Mouse (Mus musculus) forebrain, postnatal 0 days (tissue): ENCODE results near the gene Vpreb3. TPM values are rescaled to one million over a fixed set of nuclear protein-coding genes. Genes with fewer than 3 reads are reported as not detected.

Experiments used
- ATAC-seq: fragments of 200-750 bp; cut with Nextera tagmentation; 2 replicates; pipeline ENCODE4 v1.8.0; 2017; ENCODE audit warnings: mild to moderate bottlenecking, moderate library complexity
- DNase-seq: peaks from one replicate; pipeline ENCODE4 v3.0.0-alpha.2; 2015
- H3K27ac ChIP-seq: fragments of 300-500 bp; sonication (generic); 2 replicates; pipeline ENCODE4 v1.5.1; 2014; ENCODE audit warnings: low read depth, mild to moderate bottlenecking, antibody characterized with exemption, low read length, moderate library complexity, mixed read lengths
- H3K27me3 ChIP-seq: fragments of 300-500 bp; sonication (generic); 2 replicates; pipeline ENCODE4 v1.6.1; 2014; ENCODE audit warnings: mild to moderate bottlenecking, low read length, mixed read lengths; ENCODE audit not compliant: insufficient read depth
- H3K36me3 ChIP-seq: fragments of 300-500 bp; sonication (generic); 2 replicates; pipeline ENCODE4 v1.6.1; 2014; ENCODE audit warnings: mild to moderate bottlenecking, moderate library complexity; ENCODE audit not compliant: insufficient read depth
- H3K4me1 ChIP-seq: fragments of 300-500 bp; sonication (generic); 2 replicates; pipeline ENCODE4 v1.6.1; 2014; ENCODE audit warnings: antibody characterized with exemption; ENCODE audit not compliant: insufficient read depth
- H3K4me2 ChIP-seq: fragments of 300-500 bp; sonication (generic); 2 replicates; pipeline ENCODE4 v1.6.1; 2014; ENCODE audit warnings: low read depth, mild to moderate bottlenecking, moderate library complexity
- H3K4me3 ChIP-seq: fragments of 300-500 bp; sonication (generic); 2 replicates; pipeline ENCODE4 v1.5.1; 2014; ENCODE audit warnings: low read depth, low read length, mixed read lengths
- H3K9ac ChIP-seq: fragments of 300-500 bp; sonication (generic); 2 replicates; pipeline ENCODE4 v1.6.1; 2014; ENCODE audit warnings: mild to moderate bottlenecking
- H3K9me3 ChIP-seq: fragments of 300-500 bp; sonication (generic); 2 replicates; pipeline ENCODE4 v1.6.1; 2016; ENCODE audit warnings: low read length
- CTCF ChIP-seq: sonication (generic); IDR thresholded peaks from 2 replicates; pipeline ENCODE4 v1.5.1; 2016; ENCODE audit warnings: antibody characterized with exemption, control low read depth, low read depth
- WGBS: fragments of 180-500 bp; shearing (Covaris S2); extraction: QIAGEN DNeasy Blood & Tissue Kit; methylation state at CpG from one replicate; pipeline ENCODE4 v1.1.7; 2014; 5-methylcytosine and 5-hydroxymethylcytosine counted together
- polyA plus RNA-seq: library from polyadenylated mRNA; unstranded; fragments of >200 nt; fragmentation: Nextera tagmentation; extraction: Ambion mirVana; gene quantifications from 2 replicates; pipeline ENCODE4 v1.2.1, GENCODE M21; 2015
- total RNA-seq: library from RNA; depleted of rRNA; stranded (reverse); fragments of >200 nt; gene quantifications from 2 replicates; pipeline ENCODE4 v1.2.3, GENCODE M21; 2014

Vpreb3 gene
- total and polyA plus RNA-seq, 2 experiments from 2014 or later: 1.4 TPM; not detected in 1

DNA sequence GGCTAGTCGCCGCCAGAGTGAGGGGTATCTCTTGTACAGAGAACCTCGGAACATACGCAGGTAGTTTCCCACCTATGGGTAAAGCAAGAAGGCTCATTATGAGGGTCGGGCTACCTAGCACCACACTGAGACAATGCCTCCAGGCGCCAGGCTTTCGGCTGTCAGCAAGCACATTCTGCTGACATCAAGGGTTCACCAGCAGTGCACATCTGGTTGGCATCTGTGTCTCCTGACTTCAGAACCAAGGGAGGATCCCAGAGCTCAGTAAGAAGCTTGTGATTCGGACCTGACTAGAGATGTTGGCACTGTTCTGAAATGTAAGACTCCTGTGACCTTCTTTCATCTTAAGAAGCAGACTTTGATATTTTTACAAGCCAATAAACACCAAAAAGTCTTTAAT, 26.0 kb upstream of the Vpreb3 start:
- Histone ChIP-seq H3K9ac (no peak overlapping the region), H3K27ac (no peak overlapping the region), H3K4me2 (no peak overlapping the region), H3K4me3 (no peak overlapping the region), H3K27me3 (no peaks in the 10 kb centered on the region), H3K36me3 (peaks cover 29% of the 10 kb centered on the region), H3K4me1 (0 out of 2 replicates have a peak, but pooled peaks cover 3% of the 10 kb centered on the region), H3K9me3 (no peaks in the 10 kb centered on the region)
- ATAC-seq (no peak), DNase-seq (no peak)
- 82% methylated on average over 8 of the region's 8 CpGs for WGBS
- TF ChIP-seq CTCF: no peak

DNA sequence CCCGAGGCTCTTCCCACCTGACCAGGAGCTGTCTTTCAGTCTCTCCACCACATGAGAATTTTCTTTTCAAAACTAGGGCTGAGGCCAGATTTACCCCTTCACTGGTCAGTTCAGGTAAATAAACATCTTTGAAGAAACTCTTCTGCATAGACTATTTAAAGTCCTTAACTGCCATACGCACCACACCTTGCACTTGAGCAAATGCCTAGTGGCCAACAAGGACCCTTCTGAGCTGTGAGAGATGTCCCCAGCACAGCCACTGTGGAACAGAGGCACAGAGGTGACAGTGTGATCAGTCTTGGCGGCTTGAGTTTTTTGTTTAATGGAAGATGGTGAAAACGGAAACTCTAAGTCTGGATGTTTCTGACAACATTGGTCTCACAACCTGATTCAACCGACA, 23.8 kb upstream of the Vpreb3 start:
- ATAC-seq (no peak), DNase-seq (no peak)
- WGBS: 83% methylated on average over 5 of the region's 5 CpGs
- no peak overlapping the region for H3K4me2 ChIP-seq
- no peak overlapping the region for H3K9ac ChIP-seq
- H3K36me3 ChIP-seq: peaks cover 23% of the 10 kb centered on the region
- no peak overlapping the region for H3K4me3 ChIP-seq
- no peak for TF ChIP-seq CTCF
- 0 out of 2 replicates have a peak, but pooled peaks cover 13% of the 10 kb centered on the region for H3K4me1 ChIP-seq
- H3K27ac ChIP-seq: no peak overlapping the region
- no peaks in the 10 kb centered on the region for H3K9me3 ChIP-seq
- H3K27me3 ChIP-seq: no peaks in the 10 kb centered on the region

DNA sequence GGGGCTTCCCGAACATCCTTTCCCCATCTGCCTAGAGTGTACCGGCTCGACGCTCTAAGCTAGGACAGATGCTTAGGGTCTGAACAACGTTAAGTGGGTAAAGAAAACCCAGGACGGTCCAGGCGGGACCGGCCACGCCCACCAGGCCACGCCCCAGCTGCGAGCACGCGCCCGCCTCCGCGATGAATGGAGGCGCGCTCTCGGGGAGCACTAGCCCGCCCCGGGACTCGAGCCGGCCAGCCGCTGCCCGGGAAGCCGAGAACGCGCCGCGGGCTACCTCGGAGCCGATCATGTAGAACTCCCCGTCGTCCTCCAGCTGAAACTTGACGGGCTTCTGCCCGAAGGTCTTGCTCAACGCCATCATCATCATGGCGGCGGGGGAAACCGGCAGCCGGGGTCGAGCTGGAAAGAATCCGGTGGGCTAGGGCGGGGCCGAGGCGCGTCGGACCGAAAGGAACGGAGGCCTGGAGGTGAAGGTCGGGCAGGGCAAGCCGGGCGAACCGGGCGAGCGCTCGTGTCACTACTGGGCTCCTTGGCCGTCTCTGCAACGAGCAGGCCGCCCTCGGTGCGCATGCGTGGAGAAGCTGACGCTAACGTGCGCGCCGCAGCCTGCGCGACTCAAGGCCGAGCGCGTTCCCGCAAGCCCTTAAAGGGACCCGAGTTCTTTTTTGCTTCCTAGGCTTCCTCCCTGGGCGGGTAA, 21.7 kb upstream of the Vpreb3 start, which contains the start of gene Smarcb1:
Gene Smarcb1 (minus strand): TSS at position 592 of the 700 bp plus-strand sequence.
- H3K4me2 ChIP-seq: peak within 1 kb of the TSS; percentile 78
- H3K4me3 ChIP-seq: peak within 1 kb of the TSS; percentile 74
- H3K27me3 ChIP-seq: no peaks in the 10 kb centered on the region
- peak within 1 kb of the TSS; percentile 93 for H3K9ac ChIP-seq
- no peak for TF ChIP-seq CTCF
- ATAC-seq: peak; percentile 96
- 0 out of 2 replicates have a peak, but pooled peaks cover 13% of the 10 kb centered on the region for H3K4me1 ChIP-seq
- peak within 1 kb of the TSS; percentile 98 for H3K27ac ChIP-seq
- WGBS: 2% methylated on average over 76 of the region's 76 CpGs
- peak; percentile 98 for DNase-seq
- H3K36me3 ChIP-seq: peaks cover 20% of the 10 kb centered on the region
- no peaks in the 10 kb centered on the region for H3K9me3 ChIP-seq

DNA sequence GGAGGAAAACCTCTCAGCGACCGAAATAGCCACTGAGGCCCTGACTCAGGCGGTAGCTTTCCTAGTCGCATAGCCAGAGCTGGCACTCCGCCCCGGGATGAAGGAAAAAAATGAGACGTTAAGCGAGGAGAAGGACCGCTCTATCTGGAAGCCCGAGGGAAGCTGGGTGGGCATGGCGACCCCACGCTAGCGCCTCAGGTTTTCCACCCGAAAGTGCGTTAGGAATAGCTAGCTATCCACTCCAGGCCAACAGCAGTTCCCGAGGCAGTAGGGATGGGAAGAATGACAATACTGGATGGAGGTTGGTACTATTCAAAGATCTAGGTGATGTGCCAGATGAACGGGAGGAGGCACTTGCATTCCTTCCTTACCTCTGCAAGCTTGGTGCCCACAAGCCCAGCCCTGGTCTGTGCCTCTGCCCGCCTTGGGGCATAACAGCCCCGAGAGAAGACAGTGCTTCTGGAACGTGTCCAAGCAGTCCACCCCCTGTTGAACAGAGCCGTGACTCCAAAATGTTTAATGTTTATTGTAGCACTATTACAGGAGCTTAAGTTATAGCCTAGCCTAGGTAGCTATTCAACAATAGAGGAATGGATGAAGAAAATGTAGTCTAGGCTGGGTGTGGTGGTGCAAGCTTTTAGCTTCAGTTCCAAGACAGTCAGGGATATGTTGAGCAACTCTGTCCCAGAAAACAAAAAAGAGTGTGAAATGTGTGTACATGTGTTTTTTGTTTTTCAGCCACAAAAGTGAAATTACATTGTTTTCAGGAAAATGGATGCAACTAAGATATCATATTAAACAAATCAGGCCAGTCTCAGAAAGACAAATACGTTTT, 20.9 kb upstream of the Vpreb3 start:
- peak; percentile 50 for ATAC-seq
- H3K36me3 ChIP-seq: peaks cover 25% of the 10 kb centered on the region; the same call in 1 of the 2 replicates
- no peaks in the 10 kb centered on the region for H3K27me3 ChIP-seq
- no peak for TF ChIP-seq CTCF
- no peaks in the 10 kb centered on the region for H3K9me3 ChIP-seq
- peak overlapping the region; percentile 98 for H3K27ac ChIP-seq
- H3K4me3 ChIP-seq: peak overlapping the region; percentile 74
- 0 out of 2 replicates have a peak, but pooled peaks cover 13% of the 10 kb centered on the region for H3K4me1 ChIP-seq
- H3K9ac ChIP-seq: peak overlapping the region; percentile 93
- H3K4me2 ChIP-seq: peak overlapping the region; percentile 78
- WGBS: 3% methylated on average over 22 of the region's 22 CpGs
- DNase-seq: no peak

DNA sequence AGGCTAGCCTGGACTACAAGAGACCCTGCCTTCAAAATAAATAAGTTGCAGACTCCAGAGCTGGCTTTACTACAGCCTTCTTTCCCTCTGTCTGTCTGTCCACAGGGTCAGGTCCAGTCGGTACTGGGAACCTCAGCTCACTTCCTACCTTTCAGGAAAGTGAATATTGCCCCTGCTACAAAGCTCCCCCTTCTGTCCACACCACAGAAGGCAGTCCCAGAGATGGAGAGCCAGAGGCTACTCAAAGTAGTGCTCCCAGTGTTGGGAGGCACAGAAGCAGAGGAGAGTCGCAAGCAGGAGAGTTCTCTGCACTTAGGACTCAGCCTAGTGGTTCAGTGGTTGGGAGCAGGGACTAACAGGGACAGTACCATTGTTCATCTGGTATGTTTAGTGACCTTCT, 18.5 kb upstream of the Vpreb3 start:
- no peaks in the 10 kb centered on the region for H3K9me3 ChIP-seq
- WGBS: 63% methylated on average over 2 of the region's 2 CpGs
- H3K9ac ChIP-seq: no peak overlapping the region
- 0 out of 2 replicates have a peak, but pooled peaks have one; percentile 16 for TF ChIP-seq CTCF
- 0 out of 2 replicates have a peak, but pooled peaks cover 13% of the 10 kb centered on the region for H3K4me1 ChIP-seq
- no peak overlapping the region for H3K4me3 ChIP-seq
- no peak overlapping the region for H3K27ac ChIP-seq
- ATAC-seq (no peak), DNase-seq (no peak)
- H3K27me3 ChIP-seq: no peaks in the 10 kb centered on the region
- no peak overlapping the region for H3K4me2 ChIP-seq
- H3K36me3 ChIP-seq: peaks cover 23% of the 10 kb centered on the region

- peaks cover 11% of the 10 kb centered on the region; the same call in 1 of the 2 replicates for H3K4me1 ChIP-seq
- 76% methylated on average over 13 of the region's 13 CpGs for WGBS
These were observed 16.5 kb upstream of the Vpreb3 start for GRCm38 (mm10) chr10:75926396-75926795.

More at GRCm38 (mm10) chr10:75926396-75926795, 16.5 kb upstream of the Vpreb3 start:
- no peak overlapping the region for H3K4me2 ChIP-seq
- no peaks in the 10 kb centered on the region for H3K9me3 ChIP-seq
- ATAC-seq (no peak), DNase-seq (no peak)
- no peaks in the 10 kb centered on the region for H3K27me3 ChIP-seq
- no peak overlapping the region for H3K4me3 ChIP-seq
- no peak overlapping the region for H3K9ac ChIP-seq
- H3K36me3 ChIP-seq: peaks cover 23% of the 10 kb centered on the region
- TF ChIP-seq CTCF: no peak
- H3K27ac ChIP-seq: no peak overlapping the region
